Mouse (Mus musculus) erythroblast, embryonic 14.5 days (primary cell): ENCODE measurements around the gene Fam20a.

Experiments
- GATA1 ChIP-seq: IDR thresholded peaks from 2 replicates; pipeline ENCODE4 v1.6.1; 2012; ENCODE audit warnings: low read length, inconsistent platforms, mixed read lengths
- TAL1 ChIP-seq: IDR thresholded peaks from 3 replicates; pipeline ENCODE4 v1.6.1; 2012; ENCODE audit warnings: low read length, inconsistent platforms, mixed read lengths

DNA sequence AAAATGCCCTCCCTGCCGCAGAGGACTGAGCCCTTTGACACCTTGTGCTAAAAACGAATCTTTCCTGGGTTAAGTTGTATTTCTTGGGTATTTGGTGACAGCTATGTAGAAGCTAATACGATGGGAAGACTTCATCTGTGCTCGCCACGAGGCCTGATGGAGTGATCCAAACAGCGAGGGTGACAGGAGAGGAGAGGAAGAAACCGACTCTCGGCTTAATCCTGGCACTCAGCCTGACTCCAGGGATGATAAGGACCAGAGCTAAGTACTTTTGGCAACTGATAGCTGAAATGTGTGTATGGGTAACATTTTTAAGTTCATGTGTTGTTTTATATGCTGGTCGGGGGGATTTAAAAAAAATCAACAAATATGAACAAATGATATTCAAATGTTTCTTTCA lies 41.1 kb downstream of the Fam20a start:
- TF ChIP-seq TAL1, result no peak
- no peak for TF ChIP-seq GATA1
